Mouse (Mus musculus) intestine, embryonic 16.5 days (tissue): ENCODE data around the gene Vps26c. TPM values are rescaled to one million over a fixed set of nuclear protein-coding genes. Genes with fewer than 3 reads are reported as not detected.

Source experiments
- ATAC-seq: fragments of 200-750 bp; cut with Nextera tagmentation; 2 replicates; pipeline ENCODE4 v1.8.0; 2017; ENCODE audit warnings: moderate TSS enrichment, moderate library complexity
- H3K27ac ChIP-seq: fragments of 300-500 bp; sonication (generic); 2 replicates; pipeline ENCODE4 v1.5.1; 2014; ENCODE audit warnings: mild to moderate bottlenecking, low read length
- H3K27me3 ChIP-seq: fragments of 300-500 bp; sonication (generic); replicated peaks from 2 replicates; pipeline ENCODE4 v1.6.1; 2014; ENCODE audit warnings: low read length, control low read depth, mixed read lengths; ENCODE audit not compliant: control insufficient read depth, insufficient read depth
- H3K36me3 ChIP-seq: fragments of 300-500 bp; sonication (generic); 2 replicates; pipeline ENCODE4 v1.6.1; 2014; ENCODE audit warnings: low read length, control low read depth; ENCODE audit not compliant: control insufficient read depth, insufficient read depth
- H3K4me1 ChIP-seq: fragments of 300-500 bp; sonication (generic); 2 replicates; pipeline ENCODE4 v1.6.1; 2014; ENCODE audit warnings: low read length, control low read depth, mixed read lengths; ENCODE audit not compliant: control insufficient read depth, insufficient read depth
- H3K4me2 ChIP-seq: fragments of 300-500 bp; sonication (generic); 2 replicates; pipeline ENCODE4 v1.6.1; 2014; ENCODE audit warnings: low read depth, low read length, control low read depth
- H3K4me3 ChIP-seq: fragments of 300-500 bp; sonication (generic); 2 replicates; pipeline ENCODE4 v1.5.1; 2014; ENCODE audit warnings: mild to moderate bottlenecking, low read length
- H3K9ac ChIP-seq: fragments of 300-500 bp; sonication (generic); 2 replicates; pipeline ENCODE4 v1.6.1; 2014; ENCODE audit warnings: low read depth, low read length
- H3K9me3 ChIP-seq: fragments of 300-500 bp; sonication (generic); 2 replicates; pipeline ENCODE4 v1.6.1; 2016; ENCODE audit warnings: low read length, control low read depth; ENCODE audit not compliant: control insufficient read depth
- WGBS: fragments of 180-500 bp; shearing (Covaris S2); extraction: QIAGEN DNeasy Blood & Tissue Kit; methylation state at CpG from one replicate; pipeline ENCODE4 v1.1.7; 2014; 5-methylcytosine and 5-hydroxymethylcytosine counted together
- polyA plus RNA-seq: library from polyadenylated mRNA; unstranded; fragments of >200 nt; fragmentation: Nextera tagmentation; extraction: Ambion mirVana; gene quantifications from 2 replicates; pipeline ENCODE4 v1.2.1, GENCODE M21; 2015

Gene Vps26c
- polyA plus RNA-seq, 1 experiment from 2014 or later = 67.7 TPM

DNA sequence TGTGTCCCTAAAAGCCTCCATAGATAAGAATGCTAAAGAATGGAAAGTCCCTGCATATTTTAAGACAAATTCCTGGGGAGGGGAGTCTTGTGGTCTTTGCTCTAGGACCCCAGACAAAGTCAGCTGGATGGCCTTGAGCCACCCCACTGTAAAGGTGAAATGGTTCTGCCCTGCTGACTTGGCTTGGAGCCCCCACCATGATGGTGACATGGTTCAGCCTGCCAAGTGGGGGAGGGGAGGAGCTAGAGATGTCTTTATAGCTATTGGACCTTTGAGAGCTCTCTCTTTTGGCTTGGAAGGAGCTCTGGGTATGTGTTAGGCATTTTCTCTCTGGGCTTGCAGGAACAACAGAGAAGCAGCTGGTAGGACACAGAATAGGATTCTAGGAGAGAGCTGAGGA lies 25.3 kb upstream of the Vps26c start:
- Histone ChIP-seq H3K9ac (no peak overlapping the region), H3K9me3 (no peaks in the 10 kb centered on the region), H3K27me3 (no peaks in the 10 kb centered on the region), H3K27ac (no peak overlapping the region), H3K4me2 (no peak overlapping the region), H3K4me1 (no peaks in the 10 kb centered on the region), H3K36me3 (no peaks in the 10 kb centered on the region), H3K4me3 (no peak overlapping the region)
- no peak for ATAC-seq

- H3K4me1 ChIP-seq = peaks cover 2% of the 10 kb centered on the region; the same call in 1 of the 2 replicates
- H3K27me3 ChIP-seq = no peaks in the 10 kb centered on the region
- H3K27ac ChIP-seq = no peak overlapping the region
- no peak overlapping the region for H3K4me3 ChIP-seq
- H3K36me3 ChIP-seq = no peaks in the 10 kb centered on the region
- 74% methylated on average over 10 of the region's 10 CpGs for WGBS
- no peaks in the 10 kb centered on the region for H3K9me3 ChIP-seq
- ATAC-seq = no peak
- no peak overlapping the region for H3K4me2 ChIP-seq
- H3K9ac ChIP-seq = no peak overlapping the region
Observed at GRCm38 (mm10) chr16:94549813-94550212, 23.2 kb upstream of the Vps26c start.

DNA sequence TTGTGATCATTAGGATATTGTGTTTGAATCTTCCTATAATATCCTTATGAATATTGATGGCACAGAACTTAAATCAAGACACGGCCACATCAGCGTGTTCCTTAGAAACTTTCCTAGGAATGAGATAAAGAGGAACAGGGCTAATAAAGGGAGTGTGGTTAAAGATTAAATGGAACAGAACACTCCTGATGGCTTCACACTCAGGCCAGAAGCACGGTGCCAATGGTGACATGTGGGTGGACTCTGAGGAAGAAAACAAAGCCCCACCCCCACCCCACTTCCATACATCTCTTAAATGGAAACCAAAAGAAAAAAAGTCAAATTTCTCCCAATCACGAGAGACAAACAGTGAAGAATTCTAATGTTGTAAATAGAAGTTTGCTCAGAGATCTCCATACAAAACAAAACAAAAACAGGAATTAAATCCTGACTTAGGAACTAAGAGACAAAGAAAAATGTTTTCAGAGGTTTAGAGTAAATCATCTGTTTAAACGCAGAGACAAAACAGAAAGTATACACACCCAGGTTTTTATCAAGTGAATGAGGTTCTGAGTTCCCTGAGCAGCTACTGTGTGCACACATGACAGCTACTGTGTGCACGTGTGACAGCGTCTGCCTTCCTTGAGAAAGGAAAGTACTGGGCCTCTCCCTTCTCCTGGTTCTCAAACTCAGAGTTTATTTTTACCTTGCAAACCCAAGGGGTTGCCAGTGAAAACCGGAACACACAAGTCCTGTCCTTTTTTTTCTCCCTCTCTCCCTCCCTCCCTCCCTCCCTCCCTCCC lies 19.3 kb upstream of the Vps26c start:
- Histone ChIP-seq H3K9me3 (no peaks in the 10 kb centered on the region), H3K36me3 (no peaks in the 10 kb centered on the region), H3K4me3 (no peak overlapping the region), H3K27ac (0 out of 2 replicates have a peak overlapping the region, but pooled peaks have one; percentile 23), H3K4me2 (no peak overlapping the region), H3K27me3 (no peaks in the 10 kb centered on the region), H3K4me1 (peaks cover 7% of the 10 kb centered on the region; the same call in 1 of the 2 replicates), H3K9ac (no peak overlapping the region)
- peak; percentile 88 for ATAC-seq
- 41% methylated on average over 8 of the region's 8 CpGs for WGBS

DNA sequence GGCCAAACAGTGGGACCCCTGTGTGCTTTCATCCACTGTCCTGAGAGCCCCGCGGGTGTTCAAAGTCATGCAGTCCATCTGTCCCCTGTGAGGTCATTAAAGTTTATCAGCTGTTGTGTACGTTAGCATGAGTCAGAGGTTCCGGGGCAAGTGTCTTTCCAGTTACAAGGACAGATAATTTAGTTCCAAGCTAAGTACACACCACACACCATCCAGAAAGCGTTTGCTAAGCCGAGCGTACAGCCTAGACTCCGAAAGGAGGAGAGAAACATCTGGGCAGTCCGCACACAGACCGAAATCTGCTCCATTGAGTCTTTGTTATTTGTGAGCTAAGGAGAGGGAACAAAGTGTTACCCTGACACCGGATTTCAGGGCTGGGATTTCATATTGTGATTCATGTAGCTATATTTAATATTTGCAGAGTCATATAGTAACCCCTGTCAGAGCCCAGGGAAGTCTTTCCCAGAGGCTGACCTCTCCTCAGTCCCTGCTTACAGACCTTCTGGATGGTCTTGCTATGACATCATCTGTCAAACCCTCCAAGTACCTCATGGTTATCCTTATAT lies 18.0 kb upstream of the Vps26c start:
- H3K9ac ChIP-seq = no peak overlapping the region
- no peaks in the 10 kb centered on the region for H3K9me3 ChIP-seq
- no peak overlapping the region for H3K4me2 ChIP-seq
- no peaks in the 10 kb centered on the region for H3K27me3 ChIP-seq
- ATAC-seq = peak; percentile 62
- H3K27ac ChIP-seq = 0 out of 2 replicates have a peak overlapping the region, but pooled peaks have one; percentile 29
- no peaks in the 10 kb centered on the region for H3K36me3 ChIP-seq
- H3K4me1 ChIP-seq = peaks cover 7% of the 10 kb centered on the region; the same call in 1 of the 2 replicates
- H3K4me3 ChIP-seq = no peak overlapping the region
- WGBS = 45% methylated on average over 11 of the region's 11 CpGs

DNA sequence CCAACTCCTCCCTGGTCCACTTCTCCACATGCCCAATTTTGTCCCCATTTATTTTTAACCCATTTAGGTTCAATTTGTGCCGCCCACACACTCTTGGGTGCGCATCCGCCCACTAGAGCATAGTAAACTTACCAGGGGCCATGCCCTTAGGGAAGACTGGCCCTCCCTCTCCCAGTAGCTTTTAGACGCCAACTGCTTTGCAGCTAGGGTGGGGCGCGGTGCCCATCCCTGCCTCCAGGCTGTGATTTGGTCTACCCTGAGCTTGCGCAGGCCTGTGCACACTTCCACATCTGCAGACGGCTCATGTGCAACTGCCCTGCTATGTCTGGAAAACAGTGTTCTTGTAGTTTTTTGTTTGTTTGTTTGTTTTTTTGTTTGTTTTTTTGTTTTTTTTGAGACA lies 16.3 kb upstream of the Vps26c start:
- H3K27me3 ChIP-seq = no peaks in the 10 kb centered on the region
- H3K27ac ChIP-seq = no peak overlapping the region
- no peak for ATAC-seq
- no peaks in the 10 kb centered on the region for H3K36me3 ChIP-seq
- H3K4me3 ChIP-seq = no peak overlapping the region
- peaks cover 7% of the 10 kb centered on the region; the same call in 1 of the 2 replicates for H3K4me1 ChIP-seq
- H3K9ac ChIP-seq = no peak overlapping the region
- no peak overlapping the region for H3K4me2 ChIP-seq
- H3K9me3 ChIP-seq = no peaks in the 10 kb centered on the region
- WGBS = 87% methylated on average over 8 of the region's 8 CpGs

DNA sequence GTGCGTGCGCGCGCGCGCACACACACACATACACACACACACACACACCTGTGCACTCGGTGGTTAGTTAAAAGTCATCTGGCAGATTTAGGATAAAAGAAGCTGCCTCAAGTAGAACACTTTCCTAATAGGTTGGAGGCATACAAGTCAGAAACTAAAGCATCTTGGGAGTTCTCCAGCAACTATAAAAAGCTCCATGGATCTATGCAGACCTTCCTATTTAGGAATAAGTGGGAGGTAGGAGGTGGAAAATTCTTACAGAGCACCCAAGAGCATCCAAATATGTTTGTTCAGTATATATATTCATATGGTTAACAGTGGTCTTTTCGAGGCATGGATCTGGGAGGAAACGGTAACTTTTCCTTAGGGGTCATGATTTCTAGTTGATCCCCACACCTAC lies 13.5 kb upstream of the Vps26c start:
- no peak overlapping the region for H3K4me2 ChIP-seq
- H3K36me3 ChIP-seq = no peaks in the 10 kb centered on the region
- no peak overlapping the region for H3K4me3 ChIP-seq
- H3K4me1 ChIP-seq = peaks cover 16% of the 10 kb centered on the region
- no peaks in the 10 kb centered on the region for H3K9me3 ChIP-seq
- WGBS = 98% methylated on average over 9 of the region's 9 CpGs
- ATAC-seq = no peak
- no peak overlapping the region for H3K9ac ChIP-seq
- no peak overlapping the region for H3K27ac ChIP-seq
- no peaks in the 10 kb centered on the region for H3K27me3 ChIP-seq

- H3K27ac ChIP-seq = no peak overlapping the region; the same call in 1 of the 2 replicates
- peak overlapping the region; percentile 11; the same call in 1 of the 2 replicates for H3K4me2 ChIP-seq
Observed at GRCm38 (mm10) chr16:94537159-94537527, 10.5 kb upstream of the Vps26c start.

GRCm38 (mm10) chr16:94536417-94537158 lies 10.0 kb upstream of the Vps26c start:
- H3K27me3 ChIP-seq = no peaks in the 10 kb centered on the region
- WGBS = 73% methylated on average over 7 of the region's 7 CpGs
- H3K36me3 ChIP-seq = no peaks in the 10 kb centered on the region
- H3K4me1 ChIP-seq = peaks cover 9% of the 10 kb centered on the region
- peak overlapping the region; percentile 11; the same call in 1 of the 2 replicates for H3K4me2 ChIP-seq
- ATAC-seq = 0 out of 2 replicates have a peak, but pooled peaks have one; percentile 11
- no peak overlapping the region for H3K27ac ChIP-seq
- no peaks in the 10 kb centered on the region for H3K9me3 ChIP-seq
- no peak overlapping the region for H3K4me3 ChIP-seq
- no peak overlapping the region for H3K9ac ChIP-seq

More at GRCm38 (mm10) chr16:94537159-94537527, 10.5 kb upstream of the Vps26c start:
- H3K27me3 ChIP-seq = no peaks in the 10 kb centered on the region
- H3K36me3 ChIP-seq = no peaks in the 10 kb centered on the region
- no peak overlapping the region for H3K9ac ChIP-seq
- H3K9me3 ChIP-seq = no peaks in the 10 kb centered on the region
- no peak overlapping the region for H3K4me3 ChIP-seq
- peaks cover 9% of the 10 kb centered on the region for H3K4me1 ChIP-seq
- ATAC-seq = peak; percentile 97
- 26% methylated on average over 9 of the region's 9 CpGs for WGBS

DNA sequence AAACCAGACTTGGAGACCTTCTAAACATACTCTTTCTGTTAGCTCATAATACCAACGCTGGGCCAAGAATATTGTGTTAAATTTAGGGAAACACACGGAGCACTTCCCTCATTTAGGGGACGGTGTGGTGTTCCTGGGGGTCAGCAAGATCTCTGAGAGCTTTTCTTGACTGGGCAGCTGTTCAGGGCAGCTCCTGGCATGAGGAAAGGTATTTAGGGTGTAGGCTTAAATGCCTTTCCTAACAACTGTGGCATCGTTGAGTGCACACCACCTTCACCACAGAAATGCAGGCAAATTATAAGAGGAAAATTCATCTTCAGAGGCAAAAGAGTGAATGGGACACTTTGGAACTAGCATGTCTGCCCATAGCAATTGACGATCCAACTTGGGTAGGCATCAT lies 9.1 kb upstream of the Vps26c start:
- H3K4me2 ChIP-seq = no peak overlapping the region
- H3K9ac ChIP-seq = no peak overlapping the region
- ATAC-seq = no peak
- no peaks in the 10 kb centered on the region for H3K27me3 ChIP-seq
- no peaks in the 10 kb centered on the region for H3K9me3 ChIP-seq
- no peak overlapping the region for H3K27ac ChIP-seq
- H3K4me1 ChIP-seq = peaks cover 9% of the 10 kb centered on the region
- 88% methylated on average over 5 of the region's 5 CpGs for WGBS
- H3K4me3 ChIP-seq = no peak overlapping the region
- H3K36me3 ChIP-seq = no peaks in the 10 kb centered on the region
